Mouse (Mus musculus) lung, postnatal 14 days (tissue): ENCODE measurements around the gene Akt1s1.
"Not testable (repeated sequence)": the region's sequence is repeated elsewhere in the genome, so short reads cannot be mapped to it uniquely, and the experiment has no call there.

Source experiments
- DNase-seq: peaks from one replicate; pipeline ENCODE4 v3.0.0; 2021

The Akt1s1 gene

GRCm38 (mm10) chr7:44871181-44871580 is 22.4 kb downstream of the Akt1s1 start:
- DNase-seq: no peak

- DNase-seq: not testable (repeated sequence)
Measured at GRCm38 (mm10) chr7:44871774-44872173, 23.0 kb downstream of the Akt1s1 start.

GRCm38 (mm10) chr7:44877833-44878232 is 29.0 kb downstream of the Akt1s1 start:
- DNase-seq: no peak

- DNase-seq: no peak
Measured at GRCm38 (mm10) chr7:44883036-44883435, 34.2 kb downstream of the Akt1s1 start.

GRCm38 (mm10) chr7:44884637-44885036 is 35.8 kb downstream of the Akt1s1 start:
- no peak for DNase-seq

GRCm38 (mm10) chr7:44886964-44887363 is 38.2 kb downstream of the Akt1s1 start:
- no peak for DNase-seq

- no peak for DNase-seq
Measured at GRCm38 (mm10) chr7:44888256-44889105, 39.7 kb downstream of the Akt1s1 start.

- no peak for DNase-seq
Measured at GRCm38 (mm10) chr7:44890180-44890579, 41.4 kb downstream of the Akt1s1 start.

- no peak for DNase-seq
Measured at GRCm38 (mm10) chr7:44890737-44891136, 41.9 kb downstream of the Akt1s1 start.

GRCm38 (mm10) chr7:44891611-44892010 is 42.8 kb downstream of the Akt1s1 start:
- no peak for DNase-seq

- peak; percentile 92 for DNase-seq
Measured at GRCm38 (mm10) chr7:44892276-44892921, 43.6 kb downstream of the Akt1s1 start, which contains the start of gene Med25. Gene Med25 (minus strand): TSS chr7:44892712.

GRCm38 (mm10) chr7:44893197-44893596 is 44.4 kb downstream of the Akt1s1 start:
- DNase-seq: no peak

GRCm38 (mm10) chr7:44894175-44894574 is 45.4 kb downstream of the Akt1s1 start:
- DNase-seq: no peak

- no peak for DNase-seq
Measured at GRCm38 (mm10) chr7:44895206-44895592, 46.4 kb downstream of the Akt1s1 start.

- DNase-seq: peak; percentile 92
Measured at GRCm38 (mm10) chr7:44895593-44896434, 47.0 kb downstream of the Akt1s1 start, which contains the start of gene Fuz. Gene Fuz (plus strand): TSS chr7:44896079.

GRCm38 (mm10) chr7:44896499-44896898 is 47.7 kb downstream of the Akt1s1 start:
- DNase-seq: no peak

- DNase-seq: no peak
Measured at GRCm38 (mm10) chr7:44898607-44899006, 49.8 kb downstream of the Akt1s1 start.

- DNase-seq: no peak
Measured at GRCm38 (mm10) chr7:44900632-44901031, 51.8 kb downstream of the Akt1s1 start.

- peak; percentile 35 for DNase-seq
Measured at GRCm38 (mm10) chr7:44901230-44901722, 52.5 kb downstream of the Akt1s1 start.
